8 mouse cellular contexts compared by ENCODE assay signal in the genomic region with DNA sequence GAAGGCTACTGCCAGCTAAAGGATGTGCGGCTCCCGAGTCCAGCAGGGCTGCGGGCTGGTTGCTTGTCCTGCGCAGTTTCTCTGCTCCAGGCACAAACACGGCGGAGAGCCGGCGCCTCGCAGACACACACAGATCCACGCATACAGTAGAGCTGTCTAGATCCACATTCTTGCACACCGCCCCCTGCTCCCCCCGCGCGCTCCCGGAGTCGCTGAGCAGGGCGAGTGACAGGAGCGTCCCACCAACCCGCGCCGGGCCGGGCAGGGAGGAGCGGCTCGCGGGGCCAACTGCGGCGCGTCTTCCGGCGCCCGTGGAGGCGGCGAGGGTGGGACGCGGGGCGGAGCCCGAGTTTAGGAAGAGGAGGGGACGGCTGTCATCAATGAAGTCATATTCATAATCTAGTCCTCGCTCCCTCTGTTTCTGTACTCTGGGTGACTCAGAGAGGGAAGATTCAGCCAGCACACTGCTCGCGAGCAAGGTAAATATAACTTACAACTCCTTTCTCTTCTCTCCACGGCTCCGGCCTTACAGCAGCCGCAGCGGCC. TPM values are rescaled to one million over a fixed set of nuclear protein-coding genes. Genes with fewer than 3 reads are reported as not detected.
DNase-seq lines count a peak whose midpoint lies in the region; ATAC-seq and TF ChIP-seq lines count a peak whose summit lies in the region.

TSS of gene Smarca2 (plus strand) at position 296 of the 546 bp plus-strand sequence.

- H3K4me3 ChIP-seq in gastrocnemius, adult 2 months: peak within 1 kb of the TSS; percentile 90
- H3K4me3 ChIP-seq in hindbrain, embryonic 16.5 days (ENCODE audit: low read length): peak within 1 kb of the TSS; percentile 75

- peak within 1 kb of the TSS; percentile 98 for H3K4me2 ChIP-seq in hindbrain, embryonic 16.5 days (ENCODE audit: low read length)

- H3K27me3 ChIP-seq in hindbrain, embryonic 16.5 days (replicated peaks; ENCODE audit: control insufficient read depth, insufficient read depth, low read length): 0 out of 2 replicates have a peak, but pooled peaks cover 4% of the 10 kb centered on the region

- H3K9me3 ChIP-seq in hindbrain, embryonic 16.5 days (ENCODE audit: control insufficient read depth, low read length): no peaks in the 10 kb centered on the region

- intact Hi-C loops in gastrocnemius, adult 2 months (cut with DNase I): loop anchor here (10.0 kb wide), 1 partner anchor 110 kb away; no protein-coding TSS in a partner anchor

- TF ChIP-seq CTCF in gastrocnemius, adult 2 months (IDR thresholded peaks at IDR 0.05): no peak; the same call in 1 of the 2 replicates

- peak within 1 kb of the TSS; percentile 97 for H3K27ac ChIP-seq in gastrocnemius, adult 2 months
- H3K27ac ChIP-seq in hindbrain, embryonic 16.5 days (ENCODE audit: low read depth, low read length): peak within 1 kb of the TSS; percentile 94

- H3K36me3 ChIP-seq in hindbrain, embryonic 16.5 days (ENCODE audit: control insufficient read depth, insufficient read depth, low read length): no peaks in the 10 kb centered on the region

- ATAC-seq in common myeloid progenitor, adult 5-6 weeks (replicated peaks; ENCODE audit: low read depth, poor library complexity, severe bottlenecking): peak; percentile 76
- ATAC-seq in hindbrain, embryonic 16.5 days: peak; percentile 98

- peak; percentile 94 for DNase-seq in ZHBTc4 (ENCODE audit: low read depth, low spot score)
- DNase-seq in gastrocnemius, adult 2 months: peak; percentile 99
- DNase-seq in left cerebral cortex, adult 18-20 months (ENCODE audit: low spot score in 2 of 2): peak; percentile 99
- DNase-seq in lung, postnatal 4 days: peak; percentile 97 to 99
- peak; percentile 97 for DNase-seq in retina, postnatal 1 day
- peak; percentile 98 for DNase-seq in thymus, postnatal 4 days

- peak within 1 kb of the TSS; percentile 82 for H3K9ac ChIP-seq in hindbrain, embryonic 16.5 days (ENCODE audit: low read depth, low read length)

- under 1% methylated on average over 43 of the region's 45 CpGs for WGBS in hindbrain, embryonic 16.5 days

- peaks cover 10% of the 10 kb centered on the region for H3K4me1 ChIP-seq in hindbrain, embryonic 16.5 days (ENCODE audit: control insufficient read depth, insufficient read depth, low read depth, low read length)

RNA-seq across cellular contexts. Expression of gene Smarca2, which starts in this region (rescaled TPM):
- total RNA-seq in common myeloid progenitor, adult 5-6 weeks (2017): 104 and 109 TPM in 2 replicates
- 10 to 100 TPM; 42.9 to 59.8 TPM for total RNA-seq in gastrocnemius, adult 2 months (2021)
- polyA plus RNA-seq in hindbrain, embryonic 16.5 days (2015; fragmentation: Nextera tagmentation; extraction: Ambion mirVana): 95.2 and 114 TPM in 2 replicates
- 100 to 1,000 TPM; 258 to 271 TPM for total RNA-seq in left cerebral cortex, adult 18-20 months (2021)

Comparison
In these comparisons a context has a peak if more than half of its experiments do, and no peak if none do; other contexts are left out.
1. Peak in every context shown above with its lines: DNase-seq, ATAC-seq, H3K4me3 ChIP-seq and H3K27ac ChIP-seq.